Mouse (Mus musculus) skeletal muscle tissue, postnatal 0 days (tissue): Measurements from ENCODE around the gene Lca5. TPM values are rescaled to one million over a fixed set of nuclear protein-coding genes. Genes with fewer than 3 reads are reported as not detected.

ENCODE experiments used
- polyA plus RNA-seq: library from polyadenylated mRNA; unstranded; fragments of >200 nt; fragmentation: Nextera tagmentation; extraction: Ambion mirVana; gene quantifications from 2 replicates; pipeline ENCODE4 v1.2.1, GENCODE M21; 2015

Gene Lca5
- 4.3 TPM in 2 replicates for polyA plus RNA-seq

DNA sequence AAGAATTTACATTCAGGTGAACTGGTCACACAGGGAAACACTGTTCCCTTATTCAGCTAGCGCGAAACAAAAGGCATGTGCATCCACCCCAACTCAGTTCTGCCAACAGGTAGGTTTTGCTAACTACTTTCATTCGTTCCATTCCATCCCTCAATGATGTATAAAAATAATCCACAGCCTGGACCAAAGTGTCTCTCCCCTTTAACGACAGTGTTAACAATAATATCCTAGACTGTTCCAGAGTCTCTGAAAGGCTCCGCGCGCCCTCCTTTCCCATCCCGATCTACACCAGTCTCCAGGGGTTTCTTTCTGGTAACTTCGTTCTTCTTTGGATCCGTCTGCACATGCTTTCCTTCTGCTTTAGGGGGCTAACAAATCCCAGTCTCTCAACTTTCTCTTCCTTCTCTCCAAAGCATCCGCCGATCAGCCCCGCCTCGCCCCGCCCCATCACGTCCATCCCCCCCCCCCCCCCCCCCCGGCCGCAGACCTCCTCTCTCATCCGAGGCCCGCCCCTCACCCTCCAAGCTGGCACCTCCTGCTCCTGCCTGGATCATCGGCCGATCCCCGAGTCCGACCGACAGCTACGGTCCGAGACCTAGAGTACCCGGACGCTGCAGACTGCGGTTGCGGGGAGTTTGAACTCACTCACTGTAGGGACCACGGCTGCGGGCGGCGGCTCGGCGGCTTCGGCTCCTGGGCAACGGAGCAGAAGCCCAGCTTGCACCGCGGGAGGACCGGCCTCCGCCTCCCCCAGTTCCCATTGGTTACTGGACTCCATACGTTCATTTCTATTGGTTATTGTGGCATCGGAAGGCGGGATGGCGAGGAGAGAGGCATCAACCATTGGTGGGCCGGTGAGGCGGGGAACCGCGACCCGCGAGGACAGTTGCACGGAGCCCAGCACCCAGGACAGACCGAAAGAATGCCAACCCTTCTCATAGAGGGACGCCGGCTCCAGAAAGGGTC is at the start of gene Lca5:
Gene Lca5, minus strand, starts transcription at position 736 of the 966 bp plus-strand sequence.

Other genes starting within 250 kb of the Lca5 start
- gene Sh3bgrl2, start 107.2 kb upstream of the Lca5 start, polyA plus RNA-seq = 1.3 and 2.9 TPM in 2 replicates